Mouse (Mus musculus): ENCODE measurements around the gene Enthd1. TPM values are rescaled to one million over a fixed set of nuclear protein-coding genes. Genes with fewer than 3 reads are reported as not detected.

Enthd1 gene
- total RNA-seq, 2 experiments from 2014 or later = not detected

- no peak for DNase-seq
- no peak overlapping the region for H3K27ac ChIP-seq
- intact Hi-C loops (cut with DNase I) = no loop called here
- TF ChIP-seq CTCF (IDR thresholded peaks at IDR 0.05) = no peak
- no peak overlapping the region for H3K4me3 ChIP-seq
Observed at GRCm38 (mm10) chr15:80483041-80483705, 81.8 kb downstream of the Enthd1 start.

DNA sequence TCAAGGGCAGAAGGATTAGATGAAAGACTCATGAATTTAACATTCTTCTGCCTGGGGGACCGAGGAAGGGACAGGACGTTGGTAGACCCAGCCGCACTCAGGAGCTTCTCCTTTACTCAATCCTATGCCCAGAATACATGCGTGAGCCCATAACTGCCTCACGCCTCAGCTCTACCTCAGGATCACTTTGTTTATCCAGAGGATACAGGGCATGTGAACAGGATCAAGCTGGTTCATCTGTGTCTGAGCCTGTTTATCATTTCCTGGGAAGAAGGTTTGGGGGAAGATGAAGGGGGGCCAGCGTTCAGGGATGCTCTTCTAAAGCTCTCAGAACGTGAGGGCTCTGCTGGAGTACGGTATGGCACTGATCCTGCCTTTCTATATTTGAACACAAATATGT, 82.6 kb downstream of the Enthd1 start:
- no peak overlapping the region for H3K27ac ChIP-seq
- no peak for DNase-seq
- no peak overlapping the region for H3K4me3 ChIP-seq
- no peak for TF ChIP-seq CTCF (IDR thresholded peaks at IDR 0.05)
- intact Hi-C loops (cut with DNase I) = no loop called here

DNA sequence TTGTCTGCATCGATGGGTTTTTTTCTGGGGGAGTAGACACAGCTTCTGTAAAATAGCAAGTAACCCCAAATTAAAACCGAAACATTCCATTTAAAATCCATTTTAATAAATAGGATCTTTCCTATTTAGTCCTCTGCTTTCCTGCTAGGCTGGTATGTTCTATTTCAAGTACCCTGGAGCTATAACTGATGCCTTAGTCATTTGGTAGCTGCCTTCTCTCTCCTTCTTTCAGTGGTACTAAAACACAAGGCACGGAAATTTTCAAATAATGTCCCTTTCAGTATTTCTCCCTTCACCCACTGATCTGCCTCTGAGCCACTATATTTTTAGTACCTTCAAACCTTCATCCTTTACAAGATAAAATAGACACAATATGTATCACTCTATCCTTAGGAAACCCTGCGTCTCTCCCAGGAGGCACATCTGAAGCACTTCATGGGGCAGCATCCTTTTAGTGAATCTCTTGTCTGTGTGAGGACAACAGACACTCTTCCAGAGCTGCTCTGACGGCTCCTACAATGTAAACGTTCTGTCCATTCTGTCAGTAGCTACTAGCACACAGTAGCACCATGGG, 90.4 kb downstream of the Enthd1 start:
- DNase-seq = no peak
- Histone ChIP-seq H3K4me3 (no peak overlapping the region), H3K27ac (no peak overlapping the region)
- TF ChIP-seq CTCF (IDR thresholded peaks at IDR 0.05) = no peak
- intact Hi-C loops (cut with DNase I) = no loop called here

- DNase-seq = no peak
- Histone ChIP-seq H3K27ac (no peak overlapping the region), H3K4me3 (no peak overlapping the region)
- no peak for TF ChIP-seq CTCF (IDR thresholded peaks at IDR 0.05)
- intact Hi-C loops (cut with DNase I) = no loop called here
Observed at GRCm38 (mm10) chr15:80467876-80468275, 97.1 kb downstream of the Enthd1 start.

DNA sequence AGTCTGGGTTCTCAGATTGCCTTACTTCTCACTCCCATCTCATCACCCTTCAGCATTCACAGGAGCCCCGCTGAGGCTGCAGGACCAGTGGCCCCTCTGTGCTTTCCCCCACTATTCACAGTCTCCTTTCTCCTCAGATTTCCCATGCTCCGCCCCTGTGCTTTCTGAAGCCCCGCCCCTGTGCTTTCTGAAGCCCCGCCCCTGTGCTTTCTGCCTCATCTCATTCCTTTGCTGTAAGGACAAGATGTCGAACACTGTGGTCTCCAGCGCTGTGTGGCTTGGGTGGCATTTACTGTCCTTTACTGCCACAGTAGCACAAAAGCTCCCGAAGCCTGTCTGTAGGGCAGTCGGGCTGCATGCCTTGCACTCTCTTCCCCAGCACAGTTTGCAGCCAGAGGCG, 102.8 kb downstream of the Enthd1 start:
- TF ChIP-seq CTCF (IDR thresholded peaks at IDR 0.05) = no peak
- Histone ChIP-seq H3K27ac (no peak overlapping the region), H3K4me3 (no peak overlapping the region)
- intact Hi-C loops (cut with DNase I) = no loop called here
- no peak for DNase-seq

GRCm38 (mm10) chr15:80461446-80461845, 103.5 kb downstream of the Enthd1 start:
- no peak overlapping the region for H3K27ac ChIP-seq
- no peak overlapping the region for H3K4me3 ChIP-seq
- intact Hi-C loops (cut with DNase I) = no loop called here
- TF ChIP-seq CTCF (IDR thresholded peaks at IDR 0.05) = no peak
- no peak for DNase-seq

DNA sequence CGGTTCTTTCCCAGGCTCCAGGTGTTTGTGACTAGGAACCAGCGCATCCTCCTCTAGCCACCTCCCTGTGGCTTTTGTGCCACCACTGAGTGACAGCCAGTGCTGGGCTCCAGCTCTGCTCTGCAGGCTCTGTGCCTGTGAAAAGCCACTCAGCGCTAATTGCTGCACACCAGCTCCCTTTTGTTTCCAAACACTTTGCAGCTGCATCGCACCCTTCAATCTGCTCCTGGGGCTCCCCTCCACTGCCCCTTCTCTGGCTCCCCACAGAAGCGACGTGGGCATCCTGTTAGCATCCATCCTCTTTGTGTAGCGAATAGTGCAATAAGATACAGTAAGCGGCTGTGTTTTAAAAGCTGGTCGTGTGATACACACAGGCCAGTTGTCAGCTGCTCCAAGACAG, 104.9 kb downstream of the Enthd1 start:
- no peak overlapping the region for H3K4me3 ChIP-seq
- DNase-seq = no peak
- H3K27ac ChIP-seq = no peak overlapping the region
- intact Hi-C loops (cut with DNase I) = no loop called here
- TF ChIP-seq CTCF (IDR thresholded peaks at IDR 0.05) = no peak

GRCm38 (mm10) chr15:80457984-80458383, 107.0 kb downstream of the Enthd1 start:
- intact Hi-C loops (cut with DNase I) = no loop called here
- TF ChIP-seq CTCF (IDR thresholded peaks at IDR 0.05) = no peak

DNA sequence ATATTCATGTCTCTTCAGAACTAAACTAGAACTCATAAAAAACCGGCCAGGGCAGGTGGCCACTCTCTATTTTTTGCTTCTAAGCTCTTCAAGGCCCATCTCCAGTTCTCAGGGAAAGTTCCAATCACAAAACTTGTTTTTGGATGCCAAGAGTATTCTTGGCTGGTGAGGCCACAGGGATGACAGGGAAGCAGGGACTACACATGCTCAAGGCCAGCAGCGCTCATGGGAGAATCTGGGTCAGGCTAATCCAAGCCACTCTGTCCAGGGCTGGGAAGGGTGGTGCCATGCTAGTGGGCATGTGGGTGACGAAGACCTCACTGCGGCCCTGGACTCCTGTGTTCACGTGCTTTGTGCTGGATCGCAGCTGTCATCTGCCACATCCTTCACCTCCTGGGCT, 110.5 kb downstream of the Enthd1 start:
- intact Hi-C loops (cut with DNase I) = no loop called here
- no peak overlapping the region for H3K4me3 ChIP-seq
- no peak for TF ChIP-seq CTCF (IDR thresholded peaks at IDR 0.05)
- no peak overlapping the region for H3K27ac ChIP-seq
- no peak for DNase-seq

More at GRCm38 (mm10) chr15:80457984-80458383, 107.0 kb downstream of the Enthd1 start:
- no peak for DNase-seq
- no peak overlapping the region for H3K27ac ChIP-seq
- no peak overlapping the region for H3K4me3 ChIP-seq

DNA sequence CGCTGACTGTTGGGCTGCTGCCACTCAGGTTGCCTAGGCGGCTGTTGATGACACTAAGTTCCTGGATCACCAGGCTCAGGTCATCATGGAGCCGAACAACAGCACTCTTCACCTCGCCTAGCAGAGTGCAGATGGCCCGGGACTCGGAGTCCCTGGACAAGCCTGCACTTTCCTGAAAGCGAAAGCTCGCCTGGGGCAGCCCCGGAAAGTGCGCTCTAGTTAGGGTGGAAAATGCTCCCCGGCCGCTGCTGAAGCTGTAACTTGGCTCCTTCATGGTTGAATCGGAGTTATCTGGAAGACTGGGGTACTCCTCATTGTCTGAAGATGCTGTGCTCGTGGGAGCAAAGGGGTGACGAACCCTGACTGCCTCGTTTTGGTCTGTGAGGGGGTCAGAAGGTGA, 112.5 kb downstream of the Enthd1 start:
- no peak for TF ChIP-seq CTCF (IDR thresholded peaks at IDR 0.05)
- Histone ChIP-seq H3K27ac (no peak overlapping the region), H3K4me3 (no peak overlapping the region)
- DNase-seq = no peak
- intact Hi-C loops (cut with DNase I) = no loop called here

DNA sequence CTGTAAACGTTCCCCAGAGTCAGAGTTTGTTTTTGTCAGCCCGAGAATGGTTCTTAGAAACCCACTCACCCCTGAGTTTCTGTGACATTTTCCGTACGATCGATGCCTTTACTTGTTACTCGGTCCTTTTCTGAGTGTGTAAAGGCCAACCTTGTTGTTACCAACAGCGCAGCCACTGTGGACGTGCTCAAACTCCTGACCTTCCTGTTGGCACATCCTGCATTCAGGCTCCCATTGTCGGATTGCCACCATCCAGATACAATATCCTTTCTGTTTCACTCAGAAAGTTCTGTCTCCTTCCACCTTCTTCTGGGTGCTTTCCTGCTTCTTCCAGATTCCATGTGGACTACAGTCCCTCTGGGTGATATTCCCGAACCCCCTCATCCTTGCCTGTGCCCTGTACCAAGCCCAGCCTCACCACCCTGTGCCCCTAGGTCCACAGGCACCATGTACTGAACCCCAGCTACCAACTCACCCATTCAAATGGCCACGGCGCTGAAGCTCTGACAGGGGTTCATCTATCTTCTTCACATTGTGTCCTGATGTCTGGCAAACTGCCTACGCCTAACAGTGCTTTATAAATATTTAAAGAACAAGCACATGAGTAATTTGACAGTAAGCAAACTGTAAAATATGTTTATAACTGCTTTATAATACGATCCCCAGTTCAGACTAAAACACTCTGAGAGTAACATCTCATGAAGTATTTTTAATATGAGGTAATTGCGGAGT, 118.8 kb downstream of the Enthd1 start:
- TF ChIP-seq CTCF (IDR thresholded peaks at IDR 0.05) = no peak
- H3K27ac ChIP-seq = no peak overlapping the region
- no peak overlapping the region for H3K4me3 ChIP-seq
- no peak for DNase-seq
- intact Hi-C loops (cut with DNase I) = no loop called here

GRCm38 (mm10) chr15:80440195-80440594, 124.8 kb downstream of the Enthd1 start:
- Histone ChIP-seq H3K27ac (no peak overlapping the region), H3K4me3 (no peak overlapping the region)
- intact Hi-C loops (cut with DNase I) = no loop called here
- TF ChIP-seq CTCF (IDR thresholded peaks at IDR 0.05) = no peak
- DNase-seq = no peak

DNA sequence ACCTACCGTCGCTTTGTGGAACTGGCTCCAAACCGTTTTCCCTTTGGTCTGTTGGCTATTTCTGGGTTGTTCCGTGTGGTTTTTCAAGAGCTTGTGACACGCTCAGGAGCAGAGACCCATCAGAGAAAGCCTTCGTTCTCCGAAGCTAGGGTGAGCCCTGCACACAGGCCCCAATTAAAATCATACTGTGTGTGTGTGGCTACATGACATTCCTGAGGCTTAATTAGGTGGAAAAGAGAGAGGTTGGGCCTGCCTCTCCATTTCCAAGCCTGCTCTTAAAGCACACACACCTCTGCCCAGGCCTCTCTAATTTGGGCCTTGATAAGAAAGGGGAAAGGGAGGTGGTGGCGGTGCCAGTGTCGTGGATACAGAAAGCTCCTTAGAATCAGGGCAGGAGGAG, 126.5 kb downstream of the Enthd1 start:
- intact Hi-C loops (cut with DNase I) = no loop called here
- no peak for DNase-seq
- no peak overlapping the region for H3K27ac ChIP-seq
- no peak for TF ChIP-seq CTCF (IDR thresholded peaks at IDR 0.05)
- no peak overlapping the region for H3K4me3 ChIP-seq
